Mouse (Mus musculus) naive thymus-derived CD4-positive, alpha-beta T cell, adult 2 months (primary cell): ENCODE data around the gene Atxn2l.
"Not testable (repeated sequence)": the region's sequence is repeated elsewhere in the genome, so short reads cannot be mapped to it uniquely, and the experiment has no call there.

Experiments used
- DNase-seq: peaks from one replicate; pipeline ENCODE4 v3.0.0-alpha.2; 2011; ENCODE audit warnings: low read depth

The Atxn2l gene

DNA sequence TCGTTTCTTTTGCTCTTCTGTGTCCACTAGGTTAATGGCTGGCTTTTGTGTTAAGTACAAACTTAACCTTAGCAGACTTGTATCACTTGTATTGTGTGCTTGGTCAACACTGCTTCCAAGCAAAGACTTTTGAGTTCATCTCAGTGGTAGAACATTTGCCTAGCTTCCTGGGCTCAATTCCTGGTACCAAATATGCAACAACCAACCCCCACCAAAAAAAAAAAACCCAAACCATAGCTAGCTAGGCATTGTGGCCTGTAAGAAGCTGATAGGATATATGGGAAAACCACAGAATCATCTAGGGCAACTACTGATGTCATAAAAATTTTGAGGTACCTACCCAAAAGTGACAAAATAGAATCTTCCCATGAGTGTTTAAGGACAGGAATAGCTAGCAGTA lies 12.2 kb downstream of the Atxn2l start:
- no peak for DNase-seq

DNA sequence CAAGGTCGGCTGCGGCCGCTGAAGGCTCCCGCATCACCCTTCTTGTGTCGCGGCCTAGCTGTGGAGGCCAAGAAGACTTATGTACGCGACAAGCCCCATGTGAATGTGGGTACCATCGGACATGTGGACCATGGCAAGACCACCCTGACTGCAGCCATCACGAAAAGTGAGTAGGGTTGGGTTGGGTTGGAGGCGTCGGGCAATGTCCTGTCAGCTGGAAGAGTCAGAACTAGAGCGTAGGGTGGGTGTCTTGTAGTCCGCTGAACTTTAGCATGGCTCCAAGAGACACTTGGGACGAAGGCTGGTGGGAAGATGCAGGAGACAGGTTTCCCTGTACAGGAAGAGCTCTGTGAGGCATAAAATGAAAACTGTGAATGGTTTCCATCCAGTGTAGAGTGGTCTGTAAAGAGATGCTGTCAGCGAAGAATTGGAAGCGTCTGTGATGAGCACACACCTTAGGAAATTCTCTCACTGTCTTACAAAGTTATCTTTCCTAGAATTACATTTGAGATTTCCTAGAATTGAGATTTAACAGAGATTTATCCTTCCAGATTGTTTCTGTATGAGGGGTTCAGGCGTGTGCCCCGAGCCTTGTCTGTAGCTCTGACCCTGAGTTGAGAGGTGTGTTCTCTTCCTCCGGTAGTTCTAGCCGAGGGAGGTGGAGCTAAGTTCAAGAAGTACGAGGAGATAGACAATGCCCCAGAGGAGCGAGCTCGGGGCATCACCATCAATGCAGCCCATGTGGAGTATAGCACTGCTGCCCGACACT lies 15.4 kb downstream of the Atxn2l start:
- DNase-seq = not testable (repeated sequence)

DNA sequence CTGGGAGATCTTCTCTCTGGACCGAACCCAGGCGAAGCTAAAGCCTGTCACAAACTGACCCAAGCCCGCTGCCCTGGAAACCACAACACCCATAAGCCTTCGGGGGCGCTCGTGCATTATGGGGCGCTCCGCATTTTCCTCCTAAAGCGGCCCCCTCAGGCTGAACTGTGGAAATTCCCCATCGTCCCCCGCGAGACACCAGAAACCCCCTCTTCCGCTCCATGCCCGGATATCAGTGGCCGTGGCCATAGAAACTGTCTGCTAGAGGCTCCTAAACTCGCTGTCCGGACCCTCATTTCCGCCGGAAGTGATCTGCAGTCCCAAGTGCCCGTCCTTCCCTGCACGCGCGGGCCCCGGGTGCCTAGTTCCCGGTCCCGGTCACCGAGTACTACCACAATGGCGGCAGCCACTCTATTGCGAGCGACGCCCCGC lies 16.2 kb downstream of the Atxn2l start, which contains the start of gene Tufm:
Gene Tufm (plus strand): TSS at position 310 of the 432 bp plus-strand sequence.
- peak; percentile 79 for DNase-seq

DNA sequence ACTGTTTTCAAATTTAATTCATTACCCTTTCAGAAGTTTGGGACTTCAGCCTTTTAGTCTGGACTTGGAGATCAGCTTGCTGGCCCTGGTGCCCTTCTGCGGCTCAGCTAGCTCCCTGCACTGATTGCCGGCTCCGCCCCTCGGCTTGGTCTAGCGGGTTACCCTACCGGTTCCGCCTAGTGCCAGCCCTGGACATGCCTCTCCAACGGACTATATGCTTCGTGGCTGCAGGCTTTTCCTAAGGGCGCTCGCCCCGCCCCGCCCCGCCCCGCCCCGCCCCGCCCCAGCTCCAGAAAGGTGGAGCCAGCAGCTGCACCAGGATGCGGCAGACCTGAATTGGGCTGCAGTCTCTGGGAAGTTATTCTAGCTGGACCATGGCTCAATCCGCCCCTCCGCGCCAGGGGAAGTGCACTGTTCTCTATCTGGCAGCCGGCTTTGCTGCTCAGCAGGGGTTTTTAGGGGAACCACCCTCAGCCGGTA lies 20.8 kb downstream of the Atxn2l start:
- DNase-seq = peak; percentile 50

- peak; percentile 68 for DNase-seq
These were observed 21.5 kb downstream of the Atxn2l start for GRCm38 (mm10) chr7:126481699-126482098.

DNA sequence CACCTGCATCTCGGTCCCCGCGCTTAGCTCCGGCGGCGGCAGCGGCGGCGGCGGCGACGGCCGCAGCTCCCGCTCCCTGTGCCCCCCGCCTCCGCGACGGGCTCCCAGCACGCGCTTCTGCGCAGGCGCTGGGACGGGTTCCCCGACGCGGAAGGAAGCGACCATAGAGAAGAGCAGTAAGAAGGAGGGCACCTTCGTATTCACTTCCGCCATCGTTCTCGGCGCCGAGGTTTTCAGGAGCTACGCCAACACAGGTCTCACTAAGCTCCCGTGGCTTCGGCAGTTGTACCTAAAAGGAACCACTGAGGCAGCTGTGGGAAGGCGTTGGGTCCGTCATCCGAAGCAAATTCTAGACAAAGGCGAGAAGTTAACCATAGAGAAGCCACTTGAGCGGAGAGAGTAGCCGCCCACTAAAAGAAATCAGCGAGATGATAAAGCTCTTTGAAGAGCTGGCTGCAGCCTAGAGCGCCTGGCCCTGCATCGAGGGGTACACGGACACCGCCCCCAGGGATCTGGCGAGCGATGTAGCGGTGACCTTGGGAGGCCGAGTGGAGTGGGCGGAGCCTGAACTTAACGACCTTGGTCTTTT lies 28.1 kb downstream of the Atxn2l start, which contains the start of gene Sh2b1:
Gene Sh2b1 (minus strand): TSS at position 432 of the 589 bp plus-strand sequence.
- peak; percentile 93 for DNase-seq

GRCm38 (mm10) chr7:126474486-126474955 lies 28.7 kb downstream of the Atxn2l start:
- no peak for DNase-seq

GRCm38 (mm10) chr7:126473470-126474086 lies 29.7 kb downstream of the Atxn2l start:
- DNase-seq = no peak

GRCm38 (mm10) chr7:126472713-126473112 lies 30.5 kb downstream of the Atxn2l start:
- no peak for DNase-seq

- peak; percentile 76 for DNase-seq
These were observed 30.9 kb downstream of the Atxn2l start for GRCm38 (mm10) chr7:126472306-126472705.

DNA sequence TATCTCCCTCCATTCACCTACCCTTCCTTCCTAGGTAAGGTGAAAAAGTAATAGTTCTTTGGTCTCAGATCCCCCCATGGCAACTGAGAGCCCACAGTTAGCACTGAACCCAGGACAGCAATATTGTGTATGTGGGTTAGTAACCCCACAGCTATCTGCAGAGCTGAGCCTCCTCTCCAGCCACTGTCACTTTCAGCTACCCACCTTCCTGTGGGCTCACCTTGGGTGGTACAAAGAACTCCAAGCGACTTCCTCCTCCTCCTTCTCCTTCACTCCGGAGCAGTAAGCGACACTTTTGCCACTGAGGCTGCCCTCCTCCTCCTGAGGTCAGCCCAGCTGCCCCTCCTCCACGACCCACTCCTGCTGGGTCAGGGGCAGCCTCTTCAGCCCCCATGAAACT lies 31.4 kb downstream of the Atxn2l start:
- no peak for DNase-seq

DNA sequence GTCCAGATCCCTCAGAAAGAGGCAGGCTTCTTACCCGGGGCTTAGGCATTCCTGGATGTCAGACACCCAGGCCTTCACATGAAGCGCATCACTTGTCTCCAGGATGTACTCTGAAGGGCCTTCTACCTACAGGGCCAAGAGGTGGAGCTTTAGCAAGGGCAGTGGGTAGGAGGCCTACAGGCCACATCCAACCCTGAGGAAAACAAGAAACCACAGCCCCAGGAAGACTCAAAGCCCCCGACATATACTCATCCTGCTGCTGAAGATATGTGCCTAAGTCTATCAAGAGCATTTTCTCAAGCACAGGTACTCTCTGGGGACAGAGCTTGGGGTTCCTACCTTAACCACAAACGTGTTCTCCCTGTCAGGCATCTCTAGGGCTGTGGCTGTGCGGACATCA lies 31.9 kb downstream of the Atxn2l start:
- no peak for DNase-seq

DNA sequence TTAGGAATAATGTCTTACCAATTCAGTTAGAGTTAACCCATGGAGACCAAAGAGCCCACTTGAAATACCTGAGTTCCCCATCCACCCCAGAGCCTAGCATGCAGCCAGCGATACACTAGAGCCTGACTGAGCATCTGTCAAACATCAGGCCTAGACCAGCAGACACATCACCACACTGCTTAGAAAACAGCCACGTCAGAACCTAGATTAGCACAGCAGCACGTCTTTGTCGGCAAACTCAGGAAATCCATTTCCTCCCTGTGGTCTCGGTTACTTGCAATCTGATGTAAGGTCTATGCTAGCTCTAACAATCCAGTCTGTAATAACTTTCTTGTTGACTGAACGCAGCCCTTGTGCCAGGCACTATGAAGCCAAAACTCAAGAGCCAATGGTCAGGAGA lies 33.2 kb downstream of the Atxn2l start:
- peak; percentile 90 for DNase-seq

- no peak for DNase-seq
These were observed 35.2 kb downstream of the Atxn2l start for GRCm38 (mm10) chr7:126467834-126468627.

GRCm38 (mm10) chr7:126467271-126467670 lies 36.0 kb downstream of the Atxn2l start:
- peak; percentile 71 for DNase-seq

GRCm38 (mm10) chr7:126466707-126467106 lies 36.5 kb downstream of the Atxn2l start:
- no peak for DNase-seq

- DNase-seq = no peak
These were observed 37.1 kb downstream of the Atxn2l start for GRCm38 (mm10) chr7:126466116-126466515.

- no peak for DNase-seq
These were observed 37.8 kb downstream of the Atxn2l start for GRCm38 (mm10) chr7:126465246-126466030.

DNA sequence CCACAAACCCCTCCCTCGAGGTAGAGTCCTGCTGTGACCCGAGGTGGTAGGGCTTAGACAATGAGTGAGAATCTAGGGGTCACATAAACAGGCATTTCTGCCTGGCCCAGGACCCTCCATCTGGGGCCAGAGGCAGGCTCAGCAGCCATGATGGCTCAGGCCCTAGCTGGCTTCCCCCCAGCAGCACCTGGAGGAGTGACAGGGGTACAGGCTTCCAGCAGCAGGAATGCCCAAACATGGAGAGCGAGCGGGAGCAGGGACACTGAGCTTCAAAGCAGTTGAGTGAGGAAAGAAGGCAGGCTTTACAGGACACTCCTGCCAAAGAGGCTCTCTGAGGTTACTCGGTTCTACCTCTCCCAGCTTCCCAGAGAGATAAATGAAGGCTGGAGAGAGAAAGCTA lies 38.4 kb downstream of the Atxn2l start:
- DNase-seq = no peak

- no peak for DNase-seq
These were observed 39.1 kb downstream of the Atxn2l start for GRCm38 (mm10) chr7:126464121-126464520.

- DNase-seq = no peak
These were observed 39.7 kb downstream of the Atxn2l start for GRCm38 (mm10) chr7:126463547-126463946.
